Mouse (Mus musculus): ENCODE data around the gene Odf3. TPM values are rescaled to one million over a fixed set of nuclear protein-coding genes. Genes with fewer than 3 reads are reported as not detected.

Gene Odf3
- polyA plus RNA-seq, 1 experiment from 2014 or later = not detected

Other genes with a start within 250 kb of the Odf3 start
- not detected in 2 replicates for gene Olfr46, start 246.5 kb upstream of the Odf3 start, polyA plus RNA-seq (2016; fragmentation: Nextera tagmentation; extraction: Ambion mirVana)
- not detected in 2 replicates for gene Olfr61, start 218.8 kb upstream of the Odf3 start, polyA plus RNA-seq (2016; fragmentation: Nextera tagmentation; extraction: Ambion mirVana)
- not detected in 2 replicates for gene Olfr53, start 201.4 kb upstream of the Odf3 start, polyA plus RNA-seq (2016; fragmentation: Nextera tagmentation; extraction: Ambion mirVana)
- not detected in 2 replicates for gene Olfr539, start 187.9 kb upstream of the Odf3 start, polyA plus RNA-seq (2016; fragmentation: Nextera tagmentation; extraction: Ambion mirVana)
- gene Olfr45, start 165.9 kb upstream of the Odf3 start, polyA plus RNA-seq (2016; fragmentation: Nextera tagmentation; extraction: Ambion mirVana) = 0.03 TPM in 1 of 2 replicates, not detected in the other
- gene Olfr541, start 150.5 kb upstream of the Odf3 start, polyA plus RNA-seq (2016; fragmentation: Nextera tagmentation; extraction: Ambion mirVana) = not detected in 2 replicates
- gene Cyp2e1, start 84.1 kb upstream of the Odf3 start, polyA plus RNA-seq (2016; fragmentation: Nextera tagmentation; extraction: Ambion mirVana) = 0.09 TPM in 2 replicates
- 0.10 and 0.23 TPM in 2 replicates for gene Syce1, start 60.0 kb upstream of the Odf3 start, polyA plus RNA-seq (2016; fragmentation: Nextera tagmentation; extraction: Ambion mirVana)
- 2.1 and 2.2 TPM in 2 replicates for gene Zfp941, start 25.6 kb upstream of the Odf3 start, polyA plus RNA-seq (2016; fragmentation: Nextera tagmentation; extraction: Ambion mirVana)
- gene Urah, start 12.8 kb upstream of the Odf3 start, polyA plus RNA-seq (2016; fragmentation: Nextera tagmentation; extraction: Ambion mirVana) = 0.75 and 0.95 TPM in 2 replicates
- gene Scgb1c1, start 2.3 kb upstream of the Odf3 start, polyA plus RNA-seq (2016; fragmentation: Nextera tagmentation; extraction: Ambion mirVana) = not detected in 2 replicates
- gene Gm45785, start 8.5 kb downstream of the Odf3 start, polyA plus RNA-seq (2016; fragmentation: Nextera tagmentation; extraction: Ambion mirVana) = not detected in 2 replicates
- 45.2 and 54.2 TPM in 2 replicates for gene Ric8a, start 9.2 kb downstream of the Odf3 start, polyA plus RNA-seq (2016; fragmentation: Nextera tagmentation; extraction: Ambion mirVana)
- gene Bet1l, start 9.8 kb downstream of the Odf3 start, polyA plus RNA-seq (2016; fragmentation: Nextera tagmentation; extraction: Ambion mirVana) = 23.0 and 26.1 TPM in 2 replicates
- 353 and 364 TPM in 2 replicates for gene Psmd13, start 34.2 kb downstream of the Odf3 start, polyA plus RNA-seq (2016; fragmentation: Nextera tagmentation; extraction: Ambion mirVana)
- gene Sirt3, start 34.5 kb downstream of the Odf3 start, polyA plus RNA-seq (2016; fragmentation: Nextera tagmentation; extraction: Ambion mirVana) = 25.4 and 27.6 TPM in 2 replicates
- gene Cox8b, start 52.6 kb downstream of the Odf3 start, polyA plus RNA-seq (2016; fragmentation: Nextera tagmentation; extraction: Ambion mirVana) = 0.49 TPM in 1 of 2 replicates, not detected in the other
- gene Nlrp6, start 73.1 kb downstream of the Odf3 start, polyA plus RNA-seq (2016; fragmentation: Nextera tagmentation; extraction: Ambion mirVana) = 0.06 and 0.26 TPM in 2 replicates
- 11.4 and 15.4 TPM in 2 replicates for gene Pgghg, start 93.6 kb downstream of the Odf3 start, polyA plus RNA-seq (2016; fragmentation: Nextera tagmentation; extraction: Ambion mirVana)
- gene Ifitm5, start 102.5 kb downstream of the Odf3 start, polyA plus RNA-seq (2016; fragmentation: Nextera tagmentation; extraction: Ambion mirVana) = 4.2 and 5.9 TPM in 2 replicates
- gene Gm45717, start 108.1 kb downstream of the Odf3 start, polyA plus RNA-seq (2016; fragmentation: Nextera tagmentation; extraction: Ambion mirVana) = not detected in 2 replicates
- gene Ifitm2, start 108.2 kb downstream of the Odf3 start, polyA plus RNA-seq (2016; fragmentation: Nextera tagmentation; extraction: Ambion mirVana) = 904 and 922 TPM in 2 replicates
- 27.9 and 43.1 TPM in 2 replicates for gene Ifitm1, start 119.4 kb downstream of the Odf3 start, polyA plus RNA-seq (2016; fragmentation: Nextera tagmentation; extraction: Ambion mirVana)
- 54.0 and 56.4 TPM in 2 replicates for gene Ifitm3, start 163.0 kb downstream of the Odf3 start, polyA plus RNA-seq (2016; fragmentation: Nextera tagmentation; extraction: Ambion mirVana)
- gene Ifitm6, start 170.1 kb downstream of the Odf3 start, polyA plus RNA-seq (2016; fragmentation: Nextera tagmentation; extraction: Ambion mirVana) = 0.31 TPM in 1 of 2 replicates, not detected in the other
- not detected in 2 replicates for gene Gm17387, start 181.3 kb downstream of the Odf3 start, polyA plus RNA-seq (2016; fragmentation: Nextera tagmentation; extraction: Ambion mirVana)
- 26.2 and 30.7 TPM in 2 replicates for gene B4galnt4, start 213.3 kb downstream of the Odf3 start, polyA plus RNA-seq (2016; fragmentation: Nextera tagmentation; extraction: Ambion mirVana)
- gene Pkp3, start 230.4 kb downstream of the Odf3 start, polyA plus RNA-seq (2016; fragmentation: Nextera tagmentation; extraction: Ambion mirVana) = 6.0 and 8.2 TPM in 2 replicates